Mouse (Mus musculus) c-Kit-positive CD71-positive TER-119-negative erythroid progenitor cells, embryonic 14.5 days (primary cell): ENCODE data around the gene Mfap2.

Experiments used
- DNase-seq: peaks from one replicate; pipeline ENCODE4 v3.0.0-alpha.2; 2013; ENCODE audit warnings: low read depth

Gene Mfap2

GRCm38 (mm10) chr4:141010118-141010517 is at the start of gene Mfap2:
TSS of gene Mfap2 (plus strand) at chr4:141010418.
- DNase-seq: no peak

- peak; percentile 91 for DNase-seq
Measured at GRCm38 (mm10) chr4:140960781-140961466, 49.3 kb upstream of the Mfap2 start, which contains the start of gene Sdhb. TSS of gene Sdhb (plus strand) at chr4:140961203.

- no peak for DNase-seq
Measured at GRCm38 (mm10) chr4:140961467-140962206, 48.6 kb upstream of the Mfap2 start.

- no peak for DNase-seq
Measured at GRCm38 (mm10) chr4:140962207-140962909, 47.9 kb upstream of the Mfap2 start.

GRCm38 (mm10) chr4:140962950-140963349 is 47.3 kb upstream of the Mfap2 start:
- DNase-seq: peak; percentile 57

- DNase-seq: no peak
Measured at GRCm38 (mm10) chr4:140963941-140964597, 46.1 kb upstream of the Mfap2 start.

- DNase-seq: peak; percentile 60
Measured at GRCm38 (mm10) chr4:140964620-140965019, 45.6 kb upstream of the Mfap2 start.

- no peak for DNase-seq
Measured at GRCm38 (mm10) chr4:140967386-140968159, 42.6 kb upstream of the Mfap2 start.

- no peak for DNase-seq
Measured at GRCm38 (mm10) chr4:140971691-140972090, 38.5 kb upstream of the Mfap2 start.

- no peak for DNase-seq
Measured at GRCm38 (mm10) chr4:140974408-140974807, 35.8 kb upstream of the Mfap2 start.

GRCm38 (mm10) chr4:140975356-140975755 is 34.9 kb upstream of the Mfap2 start:
- no peak for DNase-seq

GRCm38 (mm10) chr4:140977278-140977677 is 32.9 kb upstream of the Mfap2 start:
- no peak for DNase-seq

- no peak for DNase-seq
Measured at GRCm38 (mm10) chr4:140977886-140978692, 32.1 kb upstream of the Mfap2 start.

- DNase-seq: no peak
Measured at GRCm38 (mm10) chr4:140981605-140982004, 28.6 kb upstream of the Mfap2 start.

- no peak for DNase-seq
Measured at GRCm38 (mm10) chr4:140982808-140983207, 27.4 kb upstream of the Mfap2 start.

GRCm38 (mm10) chr4:140983442-140983841 is 26.8 kb upstream of the Mfap2 start:
- no peak for DNase-seq

- DNase-seq: no peak
Measured at GRCm38 (mm10) chr4:140984544-140984943, 25.7 kb upstream of the Mfap2 start.

GRCm38 (mm10) chr4:140986024-140986710 is 24.1 kb upstream of the Mfap2 start:
- no peak for DNase-seq

- DNase-seq: peak; percentile 65
Measured at GRCm38 (mm10) chr4:140986711-140987395, 23.4 kb upstream of the Mfap2 start, which contains the start of gene Atp13a2. TSS of gene Atp13a2 (plus strand) at chr4:140986873.
